Comparison of ENCODE assay signal across 8 mouse cellular contexts in genomic region chr11:88822991-88823390, GRCm38 (mm10). TPM values are rescaled to one million over a fixed set of nuclear protein-coding genes. Genes with fewer than 3 reads are reported as not detected.
DNase-seq lines count a peak whose midpoint lies in the region; ATAC-seq lines count a peak whose summit lies in the region.

No protein-coding gene starts in this region.

- H3K4me2 ChIP-seq in hindbrain, embryonic 16.5 days (ENCODE audit: low read length): peak overlapping the region; percentile 68

- H3K4me1 ChIP-seq in hindbrain, embryonic 16.5 days (ENCODE audit: control insufficient read depth, insufficient read depth, low read depth, low read length): peaks cover 22% of the 10 kb centered on the region

- no peaks in the 10 kb centered on the region for H3K36me3 ChIP-seq in hindbrain, embryonic 16.5 days (ENCODE audit: control insufficient read depth, insufficient read depth, low read length)

- peak; percentile 74 for ATAC-seq in hindbrain, embryonic 16.5 days
- peak; percentile 72 for ATAC-seq in megakaryocyte, adult 5-6 weeks (ENCODE audit: poor library complexity, severe bottlenecking)

- no peaks in the 10 kb centered on the region for H3K27me3 ChIP-seq in hindbrain, embryonic 16.5 days (replicated peaks; ENCODE audit: control insufficient read depth, insufficient read depth, low read length)

- H3K27ac ChIP-seq in hindbrain, embryonic 16.5 days (ENCODE audit: low read depth, low read length): 0 out of 2 replicates have a peak overlapping the region, but pooled peaks have one; percentile 12

- H3K4me3 ChIP-seq in hindbrain, embryonic 16.5 days (ENCODE audit: low read length): peak overlapping the region; percentile 31

- no peaks in the 10 kb centered on the region for H3K9me3 ChIP-seq in hindbrain, embryonic 16.5 days (ENCODE audit: control insufficient read depth, low read length)

- DNase-seq in ovary, postnatal 14 days (ENCODE audit: low spot score): peak; percentile 78
- no peak for DNase-seq in ovary, adult 18-20 months (ENCODE audit: low spot score)
- DNase-seq in cerebellum, adult 9-10 months: peak; percentile 85
- DNase-seq in forelimb bud, embryonic 11.5 days (ENCODE audit: low read depth, low spot score): peak; percentile 90
- DNase-seq in layer of hippocampus, postnatal 36 days: peak; percentile 65 to 73
- DNase-seq in right cerebral cortex, postnatal 36 days (ENCODE audit: low spot score in 2 of 2): peak; percentile 41 to 64

- 3% methylated on average over 7 of the region's 7 CpGs for WGBS in hindbrain, embryonic 16.5 days

- H3K9ac ChIP-seq in hindbrain, embryonic 16.5 days (ENCODE audit: low read depth, low read length): peak overlapping the region; percentile 50; the same call in 1 of the 2 replicates

RNA-seq across cellular contexts. Expression of gene Akap1, which starts 41.4 kb away (rescaled TPM):
- polyA plus RNA-seq in hindbrain, embryonic 16.5 days (2015; fragmentation: Nextera tagmentation; extraction: Ambion mirVana): 28.5 and 33.2 TPM in 2 replicates
- total RNA-seq in layer of hippocampus, postnatal 36 days (2021): 10 to 100 TPM; 38.1 to 40.0 TPM
- 1.8 and 2.1 TPM in 2 replicates for total RNA-seq in megakaryocyte, adult 5-6 weeks (2015)
- 2.3 and 6.6 TPM in 2 replicates for total RNA-seq in megakaryocyte, adult 5-6 weeks (2017)

Comparison
In these comparisons a context has a peak if more than half of its experiments do, and no peak if none do; other contexts are left out.
1. RNA of gene Akap1, which starts 41.4 kb away (total RNA-seq): 38.1 to 40.0 TPM in layer of hippocampus, postnatal 36 days; 1.8 to 6.6 TPM in megakaryocyte, adult 5-6 weeks; every median in the first group is over 4 times any median in the second.